Mouse (Mus musculus) heart, postnatal 10 days (tissue): ENCODE measurements around the gene Tnfsf4. TPM values are rescaled to one million over a fixed set of nuclear protein-coding genes. Genes with fewer than 3 reads are reported as not detected.

Experiments
- DNase-seq, 2 experiments: peaks; one replicate each; pipeline ENCODE4 v3.0.0; 2021
- intact Hi-C: fragments of 180-260 bp; cut with DNase I; formaldehyde crosslinking; loops from one replicate; pipeline ENCODE4 v1.15.1; 2025
- total RNA-seq, 2 experiments: library from RNA; stranded (reverse); gene quantifications; 2 replicates each; pipeline ENCODE4 v1.2.3; 2021

The Tnfsf4 gene
- not detected for total RNA-seq

DNA sequence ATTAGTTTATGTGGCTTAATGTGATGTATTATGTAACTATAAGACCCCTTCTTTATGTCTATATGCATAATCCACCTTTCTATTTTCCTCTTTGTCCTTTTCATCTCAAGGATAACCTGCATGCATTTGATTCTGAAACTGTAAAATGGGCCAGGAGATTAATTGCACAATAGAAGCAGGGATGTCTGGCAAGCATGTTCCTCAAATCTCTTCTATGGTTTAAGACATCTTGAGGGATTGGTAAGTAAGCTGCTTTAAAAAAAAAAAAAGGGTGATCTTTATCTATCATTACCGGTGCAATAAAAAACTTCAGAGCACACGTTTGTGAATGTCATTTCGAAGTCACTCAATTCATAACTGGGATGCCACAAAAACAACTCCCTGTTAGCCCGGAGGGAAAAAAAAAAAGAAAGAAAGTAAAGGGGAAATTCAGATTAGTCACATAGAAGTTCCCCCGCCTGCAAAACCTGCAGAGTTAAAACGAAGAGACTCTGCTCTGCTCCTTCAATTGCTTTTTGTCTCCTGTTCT, at the start of gene Tnfsf4:
TSS of gene Tnfsf4 (plus strand) at position 479 of the 529 bp plus-strand sequence.
- DNase-seq, result no peak
- intact Hi-C loops, result no loop called here

DNA sequence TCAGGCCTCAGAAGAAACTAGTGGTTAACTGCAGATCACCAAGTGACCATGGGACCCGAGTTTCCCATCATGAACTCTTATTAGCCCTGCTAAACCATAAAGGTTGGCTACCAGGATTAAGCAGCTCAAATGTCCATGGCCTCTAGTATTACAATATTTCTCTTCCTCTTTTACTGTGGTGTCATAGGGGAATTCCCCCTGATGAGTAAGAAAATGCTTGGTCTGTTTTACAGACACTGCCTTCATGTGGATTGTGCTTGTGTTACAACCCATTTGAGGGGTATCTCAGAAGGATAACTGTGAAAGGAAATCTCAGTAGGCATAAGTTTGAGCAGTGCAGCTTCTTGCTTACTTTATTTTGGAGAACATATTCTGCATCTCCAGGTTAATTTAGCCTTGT, 44.2 kb upstream of the Tnfsf4 start:
- DNase-seq, result no peak
- intact Hi-C loops, result no loop called here

DNA sequence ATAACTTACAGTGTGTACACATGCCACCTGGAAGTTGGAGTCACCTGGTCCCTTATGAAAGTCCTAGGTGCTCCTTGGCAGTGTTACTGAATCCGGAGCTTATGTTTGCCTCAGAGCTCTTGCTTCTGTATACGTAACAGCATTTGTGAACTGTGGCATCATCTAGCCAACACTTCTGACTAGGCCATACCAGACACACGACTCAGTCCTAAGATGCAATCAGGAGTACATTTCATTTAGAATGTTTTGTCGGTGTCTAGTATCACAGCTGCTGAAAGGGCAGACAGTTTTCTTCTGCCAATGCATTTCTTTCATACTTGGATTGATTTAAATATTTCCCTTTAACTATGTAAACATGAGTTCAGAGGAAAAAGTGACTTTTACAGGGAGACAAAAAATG, 30.2 kb upstream of the Tnfsf4 start:
- intact Hi-C loops, result no loop called here
- DNase-seq, result no peak

DNA sequence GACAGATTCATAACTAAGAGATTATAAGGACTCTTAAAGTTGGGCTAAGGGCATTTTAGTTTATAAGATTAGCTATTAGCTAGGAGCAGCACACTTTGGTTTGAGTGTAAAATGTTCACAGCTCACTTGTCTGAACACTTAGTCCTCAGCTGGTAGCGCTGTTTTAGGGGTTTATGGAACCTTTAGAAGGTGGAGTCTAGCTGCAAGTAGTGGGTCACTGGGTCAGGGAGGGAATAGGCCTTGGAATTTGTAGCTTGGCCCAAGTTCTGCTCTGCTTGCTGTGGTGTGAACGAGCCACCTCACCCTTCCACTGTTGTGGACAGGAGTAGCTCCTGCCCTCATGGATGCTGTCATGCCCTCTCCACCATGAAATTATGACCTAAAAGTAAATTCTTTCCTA, 23.3 kb upstream of the Tnfsf4 start:
- DNase-seq, result no peak
- intact Hi-C loops, result no loop called here

DNA sequence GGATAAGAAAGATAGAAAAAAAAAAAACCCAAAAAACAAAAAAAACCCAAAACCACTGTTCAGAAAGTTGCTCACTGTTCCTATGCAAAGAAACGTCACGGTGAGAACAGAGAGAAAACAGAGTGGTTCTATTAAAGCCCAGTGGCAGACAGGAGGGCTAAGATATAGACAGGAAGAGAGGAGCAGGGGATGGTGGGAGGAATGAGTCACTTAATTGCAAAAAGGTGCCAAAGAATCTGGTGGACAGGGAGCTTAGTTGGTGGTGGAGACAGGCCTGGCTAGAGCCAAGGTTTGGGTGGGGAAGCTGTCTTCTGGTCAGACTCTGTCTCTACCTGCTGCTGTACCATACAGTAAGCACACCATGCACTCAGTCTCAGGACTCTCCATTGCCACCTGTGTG, 19.3 kb upstream of the Tnfsf4 start:
- DNase-seq, result no peak
- intact Hi-C loops, result no loop called here

DNA sequence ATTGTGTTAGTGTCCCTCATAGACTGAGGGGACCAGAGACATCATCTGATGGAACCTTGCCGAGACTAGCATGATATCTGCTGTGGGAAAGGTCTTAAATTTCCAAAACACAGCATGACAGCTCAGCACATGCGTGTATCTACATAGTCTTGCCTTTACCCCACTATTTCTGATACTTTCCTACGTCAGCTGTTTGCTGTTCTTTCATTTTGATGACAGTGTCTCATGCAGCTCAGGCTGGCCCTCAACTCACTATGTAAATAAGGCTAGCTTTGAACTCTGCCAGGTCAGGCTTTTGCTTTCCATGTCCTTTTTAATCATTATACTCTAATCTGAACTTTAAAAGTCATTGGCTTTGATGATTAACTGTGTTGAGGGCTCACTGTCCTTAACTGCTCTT, 16.6 kb upstream of the Tnfsf4 start:
- intact Hi-C loops, result no loop called here
- DNase-seq, result no peak

DNA sequence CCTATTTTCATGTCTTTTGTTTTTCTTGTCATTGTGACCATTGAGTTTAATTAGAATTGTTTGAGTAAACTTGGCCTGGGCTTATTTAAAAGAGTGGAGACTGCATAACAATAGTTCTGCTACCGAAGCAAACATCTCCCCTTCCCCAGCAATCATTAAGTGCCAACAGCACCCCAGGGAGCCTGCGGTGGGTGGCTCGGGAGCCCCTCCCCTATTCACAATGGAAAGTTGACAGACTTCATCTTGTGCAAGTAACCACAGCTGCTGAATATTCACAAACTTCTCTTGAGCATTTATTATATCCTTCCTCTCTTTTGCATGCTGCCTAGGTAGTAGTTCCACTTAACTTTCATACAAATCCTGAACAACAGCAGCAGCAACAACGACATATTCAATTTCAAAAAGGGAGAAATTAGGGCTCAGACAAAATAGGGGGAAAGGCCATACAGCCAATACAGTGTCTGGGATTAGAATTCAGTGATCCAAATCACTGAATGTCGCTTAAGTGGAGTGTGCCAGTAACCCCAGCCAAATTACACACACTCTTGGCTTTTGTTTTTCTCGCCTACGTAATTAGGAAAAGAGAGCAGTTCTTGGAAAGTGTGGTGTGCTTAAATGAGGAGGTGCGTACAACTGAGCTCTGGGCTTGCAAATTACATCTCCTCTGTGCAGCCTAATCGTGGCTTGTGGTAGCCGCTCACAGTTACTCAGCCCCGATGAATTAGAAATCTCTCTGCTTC, 15.4 kb upstream of the Tnfsf4 start:
- DNase-seq, result peak; percentile 58 to 68
- intact Hi-C loops, result no loop called here

DNA sequence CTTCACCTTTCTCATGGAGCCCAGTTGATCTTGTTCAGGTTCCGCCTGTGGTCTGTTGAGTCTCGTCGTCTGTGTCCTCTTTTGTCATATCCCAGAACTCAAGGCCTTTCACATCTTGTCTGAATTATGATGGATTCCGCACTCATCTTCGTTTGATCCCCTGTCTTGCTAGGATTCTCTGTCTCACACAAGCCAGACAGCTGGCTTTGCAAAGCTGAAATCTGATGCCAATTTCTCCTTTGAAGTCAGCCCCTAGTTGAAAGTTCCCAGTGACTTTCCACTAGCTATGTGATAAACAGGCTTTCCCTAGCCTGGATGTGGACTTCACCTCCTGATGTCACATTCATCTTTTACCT, 14.8 kb upstream of the Tnfsf4 start:
- DNase-seq, result no peak
- intact Hi-C loops, result no loop called here

DNA sequence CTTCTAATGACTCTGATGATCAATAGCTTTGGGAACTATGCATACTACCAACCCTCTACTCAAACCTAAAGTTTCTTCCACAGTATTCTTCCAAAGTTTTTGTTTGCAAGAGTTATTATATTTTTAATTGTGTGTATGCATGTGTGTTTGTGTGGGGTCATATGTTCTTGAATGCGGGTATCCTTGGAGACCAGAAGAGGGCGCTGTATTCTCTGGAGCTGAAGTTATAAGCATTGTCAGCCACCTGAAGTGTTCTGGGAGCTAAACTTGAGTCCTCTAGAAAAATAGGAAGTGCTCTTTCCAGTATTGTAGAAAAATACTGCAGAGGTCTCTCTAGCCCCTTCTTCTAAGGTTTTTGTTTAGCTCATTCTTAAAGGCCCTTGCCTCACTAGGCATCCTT, 5.1 kb upstream of the Tnfsf4 start:
- no peak for DNase-seq
- intact Hi-C loops, result no loop called here

DNA sequence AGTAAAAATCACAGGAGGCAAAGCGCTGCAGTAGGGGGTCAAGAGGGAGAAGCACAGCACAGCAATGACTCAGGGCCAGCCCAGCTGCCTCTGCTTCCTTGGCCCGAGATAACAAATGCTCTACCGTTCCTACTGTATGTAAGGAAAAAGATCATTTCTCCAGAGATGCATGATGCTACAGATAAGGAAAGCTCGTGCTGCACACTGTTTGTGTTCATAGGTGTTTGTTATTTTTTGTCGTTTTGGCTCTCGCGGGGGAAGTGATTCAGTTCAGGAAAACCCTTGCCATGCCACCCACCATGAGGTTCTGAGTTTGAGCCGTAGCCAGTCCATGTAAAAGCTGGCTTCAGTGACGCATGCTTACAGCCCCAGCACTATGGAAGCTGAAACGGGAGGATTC, 2.3 kb upstream of the Tnfsf4 start:
- no peak for DNase-seq
- intact Hi-C loops, result no loop called here

DNA sequence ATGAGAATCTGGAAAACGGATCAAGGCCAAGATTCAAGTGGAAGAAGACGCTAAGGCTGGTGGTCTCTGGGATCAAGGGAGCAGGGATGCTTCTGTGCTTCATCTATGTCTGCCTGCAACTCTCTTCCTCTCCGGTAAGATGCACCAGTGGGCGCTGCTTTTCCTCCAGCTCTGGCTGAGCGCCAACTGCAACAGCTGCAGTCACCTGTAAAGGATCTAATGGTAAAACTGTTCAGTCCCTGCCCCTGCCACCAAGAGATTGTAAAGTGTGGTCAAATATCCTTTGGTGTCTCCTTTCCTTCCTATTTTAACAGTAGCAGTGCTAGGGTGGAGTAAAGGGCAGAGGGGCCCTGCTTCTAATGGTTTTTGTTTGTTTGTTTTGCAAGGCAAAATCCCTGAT, 401 bp downstream of the Tnfsf4 start:
- intact Hi-C loops, result no loop called here
- peak; percentile 40 to 42 for DNase-seq

DNA sequence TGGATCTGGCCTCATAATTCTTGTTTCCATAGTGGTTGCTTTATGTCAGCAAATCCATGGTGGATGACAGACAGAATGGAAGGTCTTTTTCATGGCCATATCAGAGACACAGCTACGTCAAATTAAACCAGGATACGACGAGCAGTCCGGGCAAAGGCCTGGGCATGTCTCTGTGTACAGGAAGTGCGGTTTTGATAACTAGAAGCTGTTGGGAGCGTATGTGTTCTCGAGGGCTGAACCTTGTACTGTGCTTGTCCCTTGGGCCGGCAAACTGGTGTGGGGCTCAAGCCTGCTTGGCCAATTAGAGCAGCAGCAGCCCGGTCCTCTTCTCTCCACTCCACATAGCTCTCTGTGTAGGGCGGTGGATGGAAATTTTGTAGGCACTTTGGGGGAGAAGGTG, 1.1 kb downstream of the Tnfsf4 start:
- intact Hi-C loops, result no loop called here
- peak in 1 of 2 experiments; percentile 13 for DNase-seq

DNA sequence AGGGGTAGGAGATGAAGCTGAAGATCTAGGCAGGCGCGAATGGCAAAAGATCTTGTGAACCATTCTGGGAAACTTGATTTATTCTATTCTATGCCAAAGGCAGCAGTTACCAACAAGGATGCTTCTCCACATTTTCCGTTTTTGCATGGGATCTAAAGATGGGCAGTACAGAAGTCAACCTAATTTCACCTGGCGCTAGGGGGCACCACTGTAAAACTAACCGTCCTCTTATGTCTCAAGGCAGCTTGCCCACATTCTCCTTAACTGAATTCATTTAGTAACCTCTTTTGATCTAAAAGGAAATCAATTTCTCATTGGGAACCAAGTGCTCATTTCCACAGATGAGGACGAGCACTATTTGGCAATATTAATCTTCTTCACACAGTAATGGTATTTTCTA, 4.9 kb downstream of the Tnfsf4 start:
- peak; percentile 75 to 87 for DNase-seq
- intact Hi-C loops, result loop anchor here (1.0 to 10.0 kb wide), 5 partner anchors 92 to 575 kb away; partner anchors contain the start of genes 4930558K02Rik and Tnfsf18

DNA sequence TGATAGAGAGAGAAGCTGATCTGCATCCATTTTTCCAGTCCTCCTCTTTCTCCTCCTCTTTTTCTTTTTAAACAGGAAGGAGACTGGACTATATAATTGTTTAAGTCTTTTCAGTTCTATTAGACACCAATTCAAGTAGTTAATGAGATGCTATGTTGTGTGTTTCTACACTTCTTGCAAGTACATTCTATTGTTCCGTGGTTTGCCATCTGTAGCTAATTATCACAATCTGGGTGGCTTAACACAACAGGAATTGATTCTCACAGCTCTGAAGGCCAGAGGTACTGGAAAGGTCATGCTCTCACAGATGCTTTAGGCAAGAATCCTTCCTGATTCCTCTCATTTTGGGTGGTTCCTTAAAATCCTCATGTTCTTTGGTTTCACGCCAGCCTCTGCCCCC, 7.9 kb downstream of the Tnfsf4 start:
- intact Hi-C loops, result loop anchor here (5.0 to 10.0 kb wide), 2 partner anchors 89 to 572 kb away; partner anchors contain the start of genes 4930558K02Rik and Tnfsf18
- DNase-seq, result no peak

DNA sequence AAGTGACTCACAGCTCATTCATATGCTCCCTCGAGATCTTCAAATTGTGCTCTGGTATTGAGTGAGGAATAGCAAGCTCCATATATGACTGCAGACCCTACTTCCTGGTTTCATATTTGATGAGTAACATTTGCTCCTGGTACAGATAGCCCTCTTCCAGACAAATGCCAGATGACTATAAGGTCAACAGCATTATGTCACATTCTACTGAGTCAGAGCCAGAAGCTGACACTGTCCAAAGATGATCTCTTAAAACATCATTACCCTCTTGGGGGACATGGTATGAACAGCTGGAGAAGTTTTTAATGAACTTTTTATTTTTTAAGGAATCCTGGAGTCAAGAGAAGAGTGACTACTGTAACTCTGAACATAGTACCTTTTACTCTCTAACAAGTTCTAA, 11.3 kb downstream of the Tnfsf4 start:
- DNase-seq, result peak; percentile 24 to 25
- intact Hi-C loops, result loop anchor here (10.0 kb wide), 1 partner anchor 568 kb away; the partner anchor contains the start of gene 4930558K02Rik

DNA sequence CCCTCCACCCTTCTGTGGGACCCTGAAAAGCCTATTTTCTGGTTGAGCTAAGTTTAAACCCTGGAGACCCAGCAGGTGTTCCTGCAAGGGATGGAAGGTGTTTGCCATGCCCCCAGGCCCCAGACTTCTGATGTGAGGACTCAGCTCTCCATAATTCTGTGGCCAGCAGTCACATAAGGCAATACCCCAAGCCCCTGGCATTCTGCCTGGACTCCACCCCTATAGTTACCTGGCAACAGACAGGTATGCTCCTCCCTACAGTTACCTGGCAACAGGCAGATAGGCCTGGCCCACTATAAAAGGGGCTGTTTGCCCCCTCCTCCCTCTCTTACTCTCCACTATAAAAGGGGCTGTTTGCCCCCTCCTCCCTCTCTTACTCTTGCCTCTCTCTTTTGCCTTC, 24.7 kb downstream of the Tnfsf4 start:
- DNase-seq, result no peak
- intact Hi-C loops, result no loop called here

DNA sequence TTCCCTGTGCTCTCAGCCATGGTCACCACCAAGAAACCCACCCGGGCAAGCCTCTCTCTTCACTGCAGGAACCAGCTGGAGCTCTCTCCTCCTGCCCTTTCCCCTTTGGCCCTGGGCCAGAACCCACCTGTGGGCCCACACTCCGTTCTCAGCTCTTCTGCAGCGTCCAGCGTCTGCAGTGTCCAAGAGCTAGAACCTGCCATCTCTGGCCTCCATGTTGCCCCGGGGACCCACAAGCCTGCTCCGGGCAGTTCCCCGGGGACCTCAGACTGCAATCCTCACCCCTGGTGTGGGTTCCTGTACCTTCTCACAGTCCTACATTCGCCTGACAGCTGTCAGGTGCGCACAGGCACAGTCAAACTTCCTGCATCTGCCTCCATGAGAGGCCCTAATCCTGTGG, 25.4 kb downstream of the Tnfsf4 start:
- no peak for DNase-seq
- intact Hi-C loops, result no loop called here

DNA sequence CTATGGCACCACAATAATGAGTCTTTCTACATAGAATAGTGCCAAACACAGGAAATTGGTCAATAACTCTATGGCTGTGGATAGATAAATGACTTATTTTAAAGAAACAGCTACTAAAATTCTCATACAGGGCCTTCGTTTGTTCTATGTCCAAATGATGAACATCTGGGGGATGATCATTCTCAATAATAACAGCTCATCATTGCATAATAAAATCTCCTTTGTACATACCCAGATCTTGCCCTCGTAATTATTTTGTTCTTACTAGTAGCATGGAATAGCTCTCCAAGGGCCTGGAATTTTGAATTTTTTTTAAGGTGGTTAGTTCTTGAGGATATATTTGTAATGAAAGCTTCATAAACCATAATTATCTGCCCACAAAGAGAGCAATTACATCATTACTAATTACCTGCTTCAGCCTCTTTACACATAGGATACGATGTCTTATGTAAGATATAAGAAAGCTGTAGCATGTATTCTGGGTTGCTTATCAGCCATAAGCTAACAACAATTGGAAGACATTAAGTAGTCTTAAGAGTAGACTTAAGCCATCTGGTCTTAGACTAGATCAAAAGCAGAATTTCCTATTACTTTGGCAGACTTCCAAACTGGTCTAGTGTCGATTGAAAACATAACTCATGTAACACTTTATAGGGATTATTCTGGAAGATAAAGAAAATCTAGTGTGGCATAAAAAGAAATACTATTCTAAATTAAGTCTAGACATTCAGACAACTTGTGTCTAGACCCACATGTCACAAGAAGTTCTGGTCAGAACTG, 31.3 kb downstream of the Tnfsf4 start:
- DNase-seq, result no peak
- intact Hi-C loops, result no loop called here

DNA sequence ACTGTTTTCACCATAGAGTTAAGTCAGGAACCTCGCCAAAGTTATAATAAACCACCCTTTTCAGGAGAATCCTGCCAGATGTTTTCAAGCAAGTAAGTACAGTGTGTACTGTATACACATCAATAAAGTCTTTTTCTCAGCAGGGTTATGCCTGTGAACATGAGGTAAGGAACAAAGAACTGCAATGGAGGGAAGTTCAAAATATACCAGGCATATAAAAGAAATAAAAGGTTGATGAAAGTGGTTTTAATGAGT, 31.8 kb downstream of the Tnfsf4 start:
- no peak for DNase-seq
- intact Hi-C loops, result no loop called here

DNA sequence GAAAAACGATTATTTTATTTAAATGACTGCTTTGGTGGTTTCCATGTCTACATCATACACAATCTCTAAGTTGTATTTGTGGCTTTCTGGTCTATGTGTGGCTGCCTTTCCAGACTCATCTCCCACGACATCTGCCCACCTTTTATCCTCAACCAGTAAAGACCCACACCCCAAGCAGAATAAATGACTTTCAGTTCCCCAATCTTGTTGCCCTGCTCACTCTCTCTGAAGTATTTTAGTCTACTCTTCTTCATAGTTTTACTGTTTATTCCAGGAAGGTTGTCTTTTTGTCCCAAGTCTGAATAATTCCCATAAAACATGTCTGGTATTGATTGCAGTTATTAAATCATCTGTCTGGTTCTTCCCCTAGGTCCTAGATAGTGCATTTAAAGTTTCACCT, 40.6 kb downstream of the Tnfsf4 start:
- DNase-seq, result no peak
- intact Hi-C loops, result no loop called here

DNA sequence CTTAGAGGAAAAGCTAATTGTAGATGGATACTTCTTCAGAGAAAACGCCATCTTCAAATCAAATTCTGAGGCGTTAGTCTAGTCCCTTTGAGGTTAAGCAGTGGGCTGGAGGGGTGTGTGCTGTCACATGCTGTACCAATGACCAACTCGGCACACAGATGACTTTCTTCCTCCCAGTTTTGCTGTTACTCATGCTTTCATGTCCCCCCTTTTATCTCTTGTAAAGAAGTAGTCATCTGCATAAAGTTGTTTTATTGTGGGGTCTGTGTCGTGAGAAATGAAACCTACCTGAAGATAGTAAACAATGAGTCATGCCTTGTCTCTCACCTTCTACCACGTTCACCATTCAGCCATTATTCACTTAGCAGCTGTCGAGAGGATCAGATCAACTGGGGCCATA, 41.3 kb downstream of the Tnfsf4 start:
- intact Hi-C loops, result no loop called here
- no peak for DNase-seq

DNA sequence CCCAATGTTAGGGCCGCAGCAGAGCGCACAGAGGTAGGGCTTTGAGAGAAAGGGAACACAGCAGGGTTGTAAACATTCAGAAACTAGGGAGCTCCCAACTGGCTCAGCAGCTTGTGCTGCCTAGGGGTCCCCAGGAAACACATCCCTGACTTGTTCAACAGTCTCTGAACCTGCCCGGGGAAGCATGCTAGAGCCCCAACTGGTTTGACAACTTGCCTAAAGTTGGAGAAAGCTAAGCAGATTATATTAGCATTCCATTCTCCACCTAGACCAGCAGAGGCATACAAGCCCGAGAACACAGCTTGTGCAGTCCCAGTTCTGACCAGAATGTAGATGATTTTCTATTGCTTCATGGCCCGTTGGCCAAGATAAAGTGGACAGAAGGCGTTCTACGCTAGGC, 49.6 kb downstream of the Tnfsf4 start:
- intact Hi-C loops, result no loop called here
- DNase-seq, result no peak
